Mouse (Mus musculus) lung, adult 2 months (tissue): ENCODE results near the gene Agap1.

ENCODE experiments used
- CTCF ChIP-seq: fragments of 200-500 bp; IDR thresholded peaks from 2 replicates; pipeline ENCODE4 v1.5.1; 2011; ENCODE audit warnings: mild to moderate bottlenecking, low read length, control low read depth; ENCODE audit not compliant: insufficient read depth
- POLR2A ChIP-seq: fragments of 200-500 bp; IDR thresholded peaks from 2 replicates; pipeline ENCODE4 v1.6.1; 2011; ENCODE audit warnings: low read depth, mild to moderate bottlenecking, control low read depth, low read length, borderline replicate concordance; ENCODE audit errors: extremely low read depth

DNA sequence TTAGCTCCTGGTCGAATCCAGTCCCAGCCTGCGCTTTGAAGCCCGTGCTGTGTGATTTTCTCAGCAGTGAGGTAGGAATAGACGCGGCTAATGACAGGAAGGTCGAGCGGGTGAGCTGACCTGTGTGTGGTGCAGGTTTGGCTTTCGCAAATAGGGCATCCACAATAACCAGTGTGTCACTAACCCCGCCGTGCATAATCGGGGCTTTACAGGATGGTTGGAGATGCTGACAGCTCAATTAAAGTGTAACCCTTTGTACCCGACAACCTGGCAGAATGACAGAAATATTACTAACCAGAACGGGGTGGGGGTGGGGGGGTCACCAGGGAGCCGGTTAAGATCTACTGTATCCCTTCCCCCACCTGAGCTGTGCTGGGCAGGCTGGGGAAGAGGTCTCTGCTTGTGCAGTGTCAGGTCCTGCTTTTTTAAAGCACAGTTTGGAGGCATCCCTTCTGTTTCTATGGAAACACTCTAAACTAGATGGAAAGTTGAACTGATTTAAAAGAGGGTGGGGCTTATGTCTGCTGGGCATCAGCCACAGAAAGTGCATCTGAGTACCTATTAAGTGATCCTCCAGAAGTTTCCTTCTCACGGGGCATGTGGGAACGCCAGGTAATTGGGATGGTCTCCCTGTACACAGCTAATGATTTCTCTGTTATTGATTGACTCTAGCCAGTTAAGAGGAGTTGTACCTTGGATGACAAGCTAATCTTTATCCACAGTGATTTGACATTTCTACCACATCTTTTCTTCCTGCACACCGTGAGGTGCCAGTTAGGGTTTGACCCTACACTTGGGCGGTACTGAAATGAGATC, 259.8 kb downstream of the Agap1 start:
- TF ChIP-seq CTCF (no peak), POLR2A (no peak)
